Mouse (Mus musculus) forebrain, embryonic 15.5 days (tissue): ENCODE results near the gene Rbsn. TPM values are rescaled to one million over a fixed set of nuclear protein-coding genes. Genes with fewer than 3 reads are reported as not detected.

Experiments
- ATAC-seq: fragments of 200-750 bp; cut with Nextera tagmentation; replicated peaks from 2 replicates; pipeline ENCODE4 v1.8.0; 2017; ENCODE audit warnings: mild to moderate bottlenecking, moderate TSS enrichment, moderate library complexity
- H3K27ac ChIP-seq: fragments of 300-500 bp; sonication (generic); replicated peaks from 2 replicates; pipeline ENCODE4 v1.5.1; 2015; ENCODE audit warnings: mild to moderate bottlenecking, inconsistent platforms
- H3K27me3 ChIP-seq: fragments of 300-500 bp; sonication (generic); 2 replicates; pipeline ENCODE4 v1.6.1; 2015; ENCODE audit warnings: inconsistent platforms
- H3K36me3 ChIP-seq: fragments of 300-500 bp; sonication (generic); 2 replicates; pipeline ENCODE4 v1.6.1; 2015; ENCODE audit warnings: mild to moderate bottlenecking, inconsistent platforms
- H3K4me1 ChIP-seq: fragments of 300-500 bp; sonication (generic); 2 replicates; pipeline ENCODE4 v1.6.1; 2015; ENCODE audit warnings: inconsistent platforms
- H3K4me2 ChIP-seq: fragments of 300-500 bp; sonication (generic); replicated peaks from 2 replicates; pipeline ENCODE4 v1.6.1; 2015; ENCODE audit warnings: mild to moderate bottlenecking, inconsistent platforms
- H3K4me3 ChIP-seq: fragments of 300-500 bp; sonication (generic); 2 replicates; pipeline ENCODE4 v1.5.1; 2015; ENCODE audit warnings: mild to moderate bottlenecking, inconsistent platforms
- H3K9ac ChIP-seq: fragments of 300-500 bp; sonication (generic); replicated peaks from 2 replicates; pipeline ENCODE4 v1.6.1; 2015; ENCODE audit warnings: mild to moderate bottlenecking, inconsistent platforms
- H3K9me3 ChIP-seq: fragments of 300-500 bp; sonication (generic); 2 replicates; pipeline ENCODE4 v1.6.1; 2016; ENCODE audit warnings: inconsistent platforms
- WGBS: fragments of 180-500 bp; shearing (Covaris S2); methylation state at CpG from one replicate; pipeline ENCODE4 v1.1.7; 2015; ENCODE audit warnings: mixed read lengths; 5-methylcytosine and 5-hydroxymethylcytosine counted together
- polyA plus RNA-seq: library from polyadenylated mRNA; unstranded; fragments of >200 nt; fragmentation: Nextera tagmentation; extraction: Ambion mirVana; gene quantifications from 2 replicates; pipeline ENCODE4 v1.2.1, GENCODE M21; 2015

Rbsn gene
- polyA plus RNA-seq, 1 experiment from 2014 or later = 36.0 TPM

DNA sequence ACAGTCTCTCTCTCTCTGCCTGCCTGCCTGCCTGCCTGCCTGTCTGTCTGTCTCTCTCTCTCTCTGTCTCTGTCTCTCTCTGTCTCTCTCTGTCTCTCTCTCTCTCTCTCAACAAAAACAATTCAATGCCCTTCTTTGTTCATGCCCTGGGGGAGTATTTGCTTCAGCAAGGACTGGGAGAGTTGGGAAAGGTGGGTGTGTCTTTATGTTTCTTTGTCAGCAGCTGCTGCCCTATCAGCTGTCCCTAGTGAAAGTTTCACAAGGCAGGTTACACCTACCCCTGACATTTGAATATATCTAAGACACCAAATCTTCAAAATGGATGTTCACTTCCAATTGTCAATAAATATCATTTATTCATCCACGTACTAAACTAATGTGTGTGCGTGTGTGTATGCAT is 14.9 kb upstream of the Rbsn start:
- Histone ChIP-seq H3K4me3 (no peak overlapping the region), H3K9me3 (no peaks in the 10 kb centered on the region), H3K27me3 (no peaks in the 10 kb centered on the region), H3K4me1 (no peaks in the 10 kb centered on the region), H3K4me2 (no peak overlapping the region), H3K36me3 (no peaks in the 10 kb centered on the region), H3K9ac (no peak overlapping the region), H3K27ac (no peak overlapping the region)
- WGBS = 83% methylated on average over 2 of the region's 2 CpGs
- ATAC-seq = no peak

DNA sequence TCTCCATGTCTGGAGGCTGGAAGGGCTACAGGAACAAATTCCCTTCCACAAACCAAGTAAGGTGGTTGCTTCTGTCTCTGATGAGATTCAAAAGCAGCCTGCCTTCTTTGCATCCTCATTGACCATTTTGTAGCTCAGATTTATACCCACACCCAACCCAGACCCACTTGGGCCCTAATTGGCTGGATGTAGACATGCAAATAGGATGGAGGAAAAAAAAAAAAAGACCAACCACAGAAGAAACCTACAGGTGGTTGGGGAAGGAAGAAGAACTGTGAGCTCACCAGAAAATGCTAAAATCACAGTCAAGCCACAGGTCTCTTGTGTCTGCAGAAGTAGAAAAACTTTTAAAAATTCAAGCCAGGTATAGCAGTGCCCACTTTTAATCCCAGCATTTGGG is 14.4 kb upstream of the Rbsn start:
- Histone ChIP-seq H3K4me2 (no peak overlapping the region), H3K36me3 (no peaks in the 10 kb centered on the region), H3K4me1 (no peaks in the 10 kb centered on the region), H3K27me3 (no peaks in the 10 kb centered on the region), H3K9me3 (no peaks in the 10 kb centered on the region), H3K4me3 (no peak overlapping the region), H3K9ac (no peak overlapping the region), H3K27ac (no peak overlapping the region)
- ATAC-seq = no peak

DNA sequence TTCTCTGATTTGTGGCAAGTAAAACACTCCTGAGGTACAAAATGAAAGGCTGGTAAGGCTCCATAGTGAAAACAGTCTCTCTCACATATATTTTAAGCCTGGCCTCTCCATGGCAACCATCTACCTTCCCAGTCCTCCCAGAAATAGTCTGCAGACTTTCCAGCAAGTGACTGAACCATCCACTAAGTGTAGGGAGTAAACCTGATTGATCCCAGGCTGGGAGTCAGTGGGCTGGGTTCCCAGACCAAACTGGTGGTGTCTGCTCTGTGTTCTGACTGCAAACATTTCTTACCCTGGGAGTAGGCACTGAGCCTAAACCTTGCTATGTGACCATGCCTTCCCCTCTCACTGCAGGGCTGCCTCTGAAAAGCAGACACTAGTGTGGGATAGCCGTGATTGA is 10.3 kb upstream of the Rbsn start:
- ATAC-seq = no peak
- no peak overlapping the region for H3K9ac ChIP-seq
- H3K4me1 ChIP-seq = no peaks in the 10 kb centered on the region
- no peak overlapping the region for H3K4me2 ChIP-seq
- no peak overlapping the region for H3K27ac ChIP-seq
- no peaks in the 10 kb centered on the region; the same call in 1 of the 2 replicates for H3K9me3 ChIP-seq
- H3K4me3 ChIP-seq = no peak overlapping the region
- WGBS = 85% methylated on average over 1 of the region's 1 CpGs
- no peaks in the 10 kb centered on the region for H3K36me3 ChIP-seq
- H3K27me3 ChIP-seq = no peaks in the 10 kb centered on the region

GRCm38 (mm10) chr6:92222021-92222420 is 7.3 kb upstream of the Rbsn start:
- no peaks in the 10 kb centered on the region for H3K27me3 ChIP-seq
- no peak overlapping the region for H3K27ac ChIP-seq
- H3K4me2 ChIP-seq = no peak overlapping the region
- H3K4me1 ChIP-seq = no peaks in the 10 kb centered on the region
- no peaks in the 10 kb centered on the region for H3K36me3 ChIP-seq
- 82% methylated on average over 3 of the region's 3 CpGs for WGBS
- no peak for ATAC-seq
- no peak overlapping the region for H3K4me3 ChIP-seq
- H3K9me3 ChIP-seq = no peaks in the 10 kb centered on the region; the same call in 1 of the 2 replicates
- no peak overlapping the region for H3K9ac ChIP-seq

- H3K4me1 ChIP-seq = no peaks in the 10 kb centered on the region
- no peaks in the 10 kb centered on the region; the same call in 1 of the 2 replicates for H3K9me3 ChIP-seq
- 85% methylated on average over 6 of the region's 6 CpGs for WGBS
- no peak overlapping the region for H3K4me2 ChIP-seq
- ATAC-seq = no peak
- no peaks in the 10 kb centered on the region for H3K27me3 ChIP-seq
- no peak overlapping the region for H3K27ac ChIP-seq
- no peak overlapping the region for H3K9ac ChIP-seq
- no peaks in the 10 kb centered on the region for H3K36me3 ChIP-seq
- H3K4me3 ChIP-seq = no peak overlapping the region
Observed at GRCm38 (mm10) chr6:92221604-92222003, 6.9 kb upstream of the Rbsn start.

- Histone ChIP-seq H3K36me3 (no peaks in the 10 kb centered on the region), H3K27me3 (no peaks in the 10 kb centered on the region), H3K4me2 (no peak overlapping the region), H3K4me3 (no peak overlapping the region), H3K4me1 (peaks cover 5% of the 10 kb centered on the region), H3K27ac (no peak overlapping the region), H3K9ac (no peak overlapping the region), H3K9me3 (no peaks in the 10 kb centered on the region; the same call in 1 of the 2 replicates)
- no peak for ATAC-seq
- 39% methylated on average over 3 of the region's 3 CpGs for WGBS
Observed at GRCm38 (mm10) chr6:92219445-92219844, 4.7 kb upstream of the Rbsn start.

DNA sequence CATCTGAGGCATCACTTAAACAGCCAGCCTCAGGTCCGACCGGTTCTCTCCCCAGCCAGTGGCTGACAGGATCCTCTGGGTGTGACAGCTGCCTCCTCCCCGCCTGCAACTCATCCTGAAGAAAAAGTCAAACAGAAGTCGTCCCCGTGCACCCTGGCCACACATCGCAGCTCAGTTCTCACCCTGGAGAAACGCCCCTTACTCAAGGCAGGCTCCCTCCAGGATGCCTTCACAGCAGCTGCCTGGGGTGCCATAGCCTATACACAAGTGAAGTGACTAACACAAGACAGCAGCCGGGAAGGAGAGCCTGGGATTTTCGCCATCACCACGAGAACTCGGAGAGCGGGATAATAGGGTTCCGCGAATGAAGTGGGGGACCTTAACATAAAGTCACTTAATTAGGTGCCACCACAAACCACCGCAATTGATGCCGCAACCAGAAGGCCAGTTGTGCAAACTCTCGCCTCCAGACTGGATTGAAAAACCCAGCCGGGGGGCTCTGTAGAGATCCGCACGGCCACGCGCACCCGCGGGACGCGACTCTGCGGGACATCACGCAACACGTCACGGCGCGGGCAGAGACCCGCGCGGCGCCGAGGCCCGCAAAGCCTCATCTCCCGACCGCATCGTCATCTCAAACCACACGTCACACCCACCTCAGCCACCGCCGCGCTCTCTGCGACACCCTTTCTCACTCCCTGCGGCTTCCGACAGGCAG is 511 bp downstream of the Rbsn start:
- under 1% methylated on average over 48 of the region's 48 CpGs for WGBS
- Histone ChIP-seq H3K9ac (peak overlapping the region; percentile 94), H3K27ac (peak overlapping the region; percentile 92), H3K9me3 (no peaks in the 10 kb centered on the region), H3K4me2 (peak overlapping the region; percentile 86), H3K36me3 (peaks cover 16% of the 10 kb centered on the region), H3K4me3 (peak overlapping the region; percentile 95), H3K4me1 (peaks cover 13% of the 10 kb centered on the region), H3K27me3 (no peaks in the 10 kb centered on the region)
- ATAC-seq = peak; percentile 84

- ATAC-seq = no peak
- 97% methylated on average over 8 of the region's 8 CpGs for WGBS
- Histone ChIP-seq H3K9me3 (no peaks in the 10 kb centered on the region), H3K27ac (no peak overlapping the region), H3K36me3 (peaks cover 71% of the 10 kb centered on the region), H3K4me3 (no peak overlapping the region), H3K4me1 (no peaks in the 10 kb centered on the region), H3K9ac (no peak overlapping the region), H3K27me3 (no peaks in the 10 kb centered on the region), H3K4me2 (no peak overlapping the region)
Observed at GRCm38 (mm10) chr6:92199414-92199813, 15.3 kb downstream of the Rbsn start.

DNA sequence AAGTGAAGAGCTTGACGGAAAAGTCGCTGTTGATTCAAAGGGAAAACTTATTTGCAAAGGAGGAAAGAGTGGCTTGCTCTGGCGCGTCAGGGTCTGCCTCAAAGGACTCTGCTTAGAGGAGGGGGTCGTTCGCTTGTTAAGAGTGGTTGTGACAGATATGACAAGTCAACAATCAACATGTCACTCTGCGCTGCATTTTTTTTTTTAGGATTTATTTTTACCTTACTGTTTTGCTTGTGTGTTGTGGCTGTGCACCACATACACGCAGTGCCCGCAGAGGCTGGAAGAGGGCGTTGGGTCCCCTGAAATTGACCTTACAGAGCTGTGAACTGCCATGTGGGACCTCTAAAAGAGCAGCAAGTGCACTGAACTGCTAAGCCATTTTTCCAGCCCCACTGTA is 30.5 kb downstream of the Rbsn start:
- Histone ChIP-seq H3K4me2 (peak overlapping the region; percentile 66), H3K27me3 (no peaks in the 10 kb centered on the region), H3K9me3 (no peaks in the 10 kb centered on the region), H3K4me3 (peak overlapping the region; percentile 54), H3K9ac (peak overlapping the region; percentile 57), H3K27ac (peak overlapping the region; percentile 75), H3K4me1 (peaks cover 17% of the 10 kb centered on the region), H3K36me3 (peaks cover 27% of the 10 kb centered on the region)
- peak; percentile 78 for ATAC-seq
- 4% methylated on average over 10 of the region's 10 CpGs for WGBS

- 0% methylated on average over 42 of the region's 42 CpGs for WGBS
- ATAC-seq = peak; percentile 95
- H3K36me3 ChIP-seq = peaks cover 28% of the 10 kb centered on the region
Observed at GRCm38 (mm10) chr6:92183621-92184131, 31.0 kb downstream of the Rbsn start, which contains the start of gene Mrps25. TSS of gene Mrps25 (minus strand) at chr6:92184033.

GRCm38 (mm10) chr6:92176450-92176849 is 38.3 kb downstream of the Rbsn start:
- H3K27me3 ChIP-seq = no peaks in the 10 kb centered on the region
- H3K27ac ChIP-seq = no peak overlapping the region
- no peak for ATAC-seq
- no peaks in the 10 kb centered on the region for H3K4me1 ChIP-seq
- no peak overlapping the region for H3K4me2 ChIP-seq
- H3K9me3 ChIP-seq = no peaks in the 10 kb centered on the region
- H3K36me3 ChIP-seq = peaks cover 54% of the 10 kb centered on the region
- 97% methylated on average over 1 of the region's 1 CpGs for whole genome bisulfite sequencing
- no peak overlapping the region for H3K9ac ChIP-seq
- no peak overlapping the region for H3K4me3 ChIP-seq

More at GRCm38 (mm10) chr6:92183621-92184131, 31.0 kb downstream of the Rbsn start, which contains the start of gene Mrps25:
- Histone ChIP-seq H3K27me3 (no peaks in the 10 kb centered on the region), H3K27ac (peak within 1 kb of the TSS; percentile 75), H3K4me2 (peak within 1 kb of the TSS; percentile 66), H3K4me1 (peaks cover 17% of the 10 kb centered on the region), H3K4me3 (peak within 1 kb of the TSS; percentile 54), H3K9me3 (no peaks in the 10 kb centered on the region), H3K9ac (peak within 1 kb of the TSS; percentile 57)

DNA sequence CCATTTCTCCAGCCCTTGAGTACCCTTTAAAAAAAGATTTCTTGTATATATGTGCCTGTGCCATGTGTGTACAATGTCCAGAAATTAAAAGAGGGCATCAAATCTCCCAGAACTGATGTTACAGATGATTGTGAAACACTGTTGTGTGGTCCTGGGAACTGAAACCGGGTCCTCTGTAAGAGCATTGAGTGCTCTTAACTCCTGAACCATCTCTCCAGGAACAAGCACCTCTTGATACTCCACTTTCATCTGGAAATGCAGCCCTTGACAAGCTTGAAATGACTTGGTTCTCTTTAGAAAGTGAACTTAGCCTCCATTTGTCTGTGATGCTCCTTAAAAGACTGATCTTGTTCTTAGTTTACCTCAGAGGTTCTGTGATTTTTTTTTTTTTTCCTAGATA is 52.0 kb downstream of the Rbsn start:
- H3K4me2 ChIP-seq = no peak overlapping the region
- H3K27me3 ChIP-seq = no peaks in the 10 kb centered on the region
- H3K9ac ChIP-seq = no peak overlapping the region
- H3K27ac ChIP-seq = no peak overlapping the region
- H3K9me3 ChIP-seq = no peaks in the 10 kb centered on the region
- H3K4me3 ChIP-seq = no peak overlapping the region
- H3K36me3 ChIP-seq = peaks cover 94% of the 10 kb centered on the region
- ATAC-seq = no peak
- WGBS = 85% methylated on average over 1 of the region's 1 CpGs
- H3K4me1 ChIP-seq = no peaks in the 10 kb centered on the region

GRCm38 (mm10) chr6:92158801-92159200 is 55.9 kb downstream of the Rbsn start:
- peaks cover 98% of the 10 kb centered on the region for H3K36me3 ChIP-seq
- no peak overlapping the region for H3K9ac ChIP-seq
- 97% methylated on average over 3 of the region's 3 CpGs for WGBS

More at GRCm38 (mm10) chr6:92158801-92159200, 55.9 kb downstream of the Rbsn start:
- ATAC-seq = no peak
- Histone ChIP-seq H3K4me1 (no peaks in the 10 kb centered on the region), H3K9me3 (no peaks in the 10 kb centered on the region), H3K4me2 (no peak overlapping the region), H3K27ac (no peak overlapping the region), H3K27me3 (no peaks in the 10 kb centered on the region), H3K4me3 (no peak overlapping the region)
